Mouse (Mus musculus) liver, embryonic 14.5 days (tissue): ENCODE data around the gene Cpped1. TPM values are rescaled to one million over a fixed set of nuclear protein-coding genes. Genes with fewer than 3 reads are reported as not detected.

ENCODE experiments used
- ATAC-seq: fragments of 200-750 bp; cut with Nextera tagmentation; 2 replicates; pipeline ENCODE4 v1.8.0; 2017; ENCODE audit warnings: moderate number of reproducible peaks, mild to moderate bottlenecking, moderate library complexity; ENCODE audit not compliant: insufficient read depth
- DNase-seq, 3 experiments: peaks; one replicate each; pipeline ENCODE4 v3.0.0-alpha.2; 2012 to 2013; ENCODE audit warnings: low read depth in 3 of 3, low spot score in 3 of 3
- H3K27ac ChIP-seq: fragments of 300-500 bp; sonication (generic); 2 replicates; pipeline ENCODE4 v1.5.1; 2014; ENCODE audit warnings: moderate library complexity, mild to moderate bottlenecking, control low read depth, inconsistent platforms
- H3K27me3 ChIP-seq: fragments of 300-500 bp; sonication (generic); 2 replicates; pipeline ENCODE4 v1.6.1; 2014; ENCODE audit warnings: mild to moderate bottlenecking, low read length, moderate library complexity; ENCODE audit not compliant: control insufficient read depth, insufficient read depth
- H3K36me3 ChIP-seq: fragments of 300-500 bp; sonication (generic); replicated peaks from 2 replicates; pipeline ENCODE4 v1.6.1; 2014; ENCODE audit warnings: low read depth; ENCODE audit not compliant: control insufficient read depth, insufficient read depth
- H3K4me1 ChIP-seq, 2 experiments: fragments of 200-500 bp in 1 of 2; fragments of 300-500 bp in 1 of 2; sonication (generic) in 1 of 2; replicated peaks; 2 replicates each; pipeline ENCODE4 v1.6.1; 2012 to 2014; ENCODE audit warnings: antibody characterized with exemption in 1 of 2, inconsistent platforms in 1 of 2, low read length in 1 of 2; ENCODE audit not compliant: control insufficient read depth in 2 of 2, insufficient read depth in 2 of 2
- H3K4me2 ChIP-seq: fragments of 300-500 bp; sonication (generic); 2 replicates; pipeline ENCODE4 v1.6.1; 2014; ENCODE audit warnings: low read depth, mild to moderate bottlenecking, control low read depth, moderate library complexity
- H3K4me3 ChIP-seq, 2 experiments: fragments of 200-500 bp in 1 of 2; fragments of 300-500 bp in 1 of 2; sonication (generic) in 1 of 2; 2 replicates each; pipeline ENCODE4 v1.5.1; 2012 to 2014; ENCODE audit warnings: low read depth in 2 of 2, low read length in 2 of 2, mild to moderate bottlenecking in 2 of 2, control low read depth in 1 of 2, inconsistent platforms in 1 of 2, moderate library complexity in 1 of 2; ENCODE audit not compliant: insufficient read depth in 1 of 2
- H3K9ac ChIP-seq: fragments of 300-500 bp; sonication (generic); replicated peaks from 2 replicates; pipeline ENCODE4 v1.6.1; 2014; ENCODE audit warnings: mild to moderate bottlenecking, control low read depth, moderate library complexity
- H3K9me3 ChIP-seq: fragments of 300-500 bp; sonication (generic); 2 replicates; pipeline ENCODE4 v1.6.1; 2016; ENCODE audit warnings: low read length, mixed read lengths; ENCODE audit not compliant: control insufficient read depth
- CTCF ChIP-seq: IDR thresholded peaks from 2 replicates; pipeline ENCODE4 v1.5.1; 2016; ENCODE audit warnings: antibody characterized with exemption, low read depth, control low read depth
- EP300 ChIP-seq: IDR thresholded peaks from 2 replicates; pipeline ENCODE4 v1.6.1; 2016; ENCODE audit warnings: antibody characterized with exemption, low read depth
- WGBS: fragments of 180-500 bp; shearing (Covaris S2); extraction: QIAGEN DNeasy Blood & Tissue Kit; methylation state at CpG from one replicate; pipeline ENCODE4 v1.1.7; 2014; ENCODE audit not compliant: insufficient replicate concordance; 5-methylcytosine and 5-hydroxymethylcytosine counted together
- polyA plus RNA-seq, 2 experiments: library from polyadenylated mRNA; depleted of rRNA in 1 of 2; stranded (reverse) in 1 of 2; unstranded in 1 of 2; fragments of >200 nt; fragmentation: Nextera tagmentation in 1 of 2; extraction: Ambion mirVana in 1 of 2; gene quantifications; 2 replicates each; pipeline versions ENCODE4 v1.2.1 to v1.2.3; 2012 to 2014

Cpped1 gene
- polyA plus RNA-seq, 2 experiments = 6.1 to 13.0 TPM

DNA sequence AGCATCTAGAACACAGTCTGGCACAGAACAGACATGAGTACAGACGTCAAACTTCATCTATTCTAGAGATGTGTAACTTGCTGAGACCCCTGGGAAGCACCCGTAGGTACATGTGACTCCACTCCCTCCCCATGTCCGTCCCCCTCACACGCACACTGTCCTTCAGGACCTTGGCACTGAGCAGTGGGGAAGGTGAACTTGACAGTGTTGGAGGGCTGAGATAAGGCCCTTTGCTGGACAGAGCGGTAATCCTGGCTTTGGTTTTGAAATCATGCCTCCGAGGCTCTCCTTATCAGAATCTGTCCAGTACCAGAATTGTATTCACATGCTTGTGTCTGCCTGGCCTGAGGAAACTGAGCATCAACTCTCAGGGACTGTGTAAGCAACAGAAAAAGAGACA lies 28.8 kb downstream of the Cpped1 start:
- Histone ChIP-seq H3K36me3 (no peaks in the 10 kb centered on the region; the same call in 1 of the 2 replicates), H3K4me3 (no peak overlapping the region), H3K27ac (no peak overlapping the region), H3K4me1 (no peaks in the 10 kb centered on the region), H3K9ac (no peak overlapping the region), H3K4me2 (no peak overlapping the region), H3K9me3 (no peaks in the 10 kb centered on the region), H3K27me3 (no peaks in the 10 kb centered on the region)
- 54% methylated on average over 6 of the region's 6 CpGs for WGBS
- DNase-seq (no peak), ATAC-seq (no peak)
- TF ChIP-seq EP300 = no peak
- no peak for TF ChIP-seq CTCF

GRCm38 (mm10) chr16:11879196-11879595 lies 30.0 kb downstream of the Cpped1 start:
- TF ChIP-seq EP300 = no peak
- no peak for TF ChIP-seq CTCF
- Histone ChIP-seq H3K4me1 (no peaks in the 10 kb centered on the region), H3K27ac (no peak overlapping the region), H3K27me3 (no peaks in the 10 kb centered on the region), H3K9me3 (no peaks in the 10 kb centered on the region), H3K36me3 (no peaks in the 10 kb centered on the region; the same call in 1 of the 2 replicates), H3K4me3 (no peak overlapping the region), H3K9ac (no peak overlapping the region), H3K4me2 (no peak overlapping the region)
- ATAC-seq (no peak), DNase-seq (no peak)
- 72% methylated on average over 6 of the region's 6 CpGs for WGBS

GRCm38 (mm10) chr16:11875227-11875626 lies 34.0 kb downstream of the Cpped1 start:
- no peaks in the 10 kb centered on the region; the same call in 1 of the 2 replicates for H3K36me3 ChIP-seq
- H3K4me3 ChIP-seq = no peak overlapping the region
- no peak overlapping the region for H3K9ac ChIP-seq
- no peaks in the 10 kb centered on the region for H3K27me3 ChIP-seq
- H3K4me2 ChIP-seq = no peak overlapping the region
- TF ChIP-seq CTCF (no peak), EP300 (no peak)
- no peak overlapping the region for H3K27ac ChIP-seq
- 79% methylated on average over 5 of the region's 5 CpGs for WGBS
- no peak for ATAC-seq
- H3K4me1 ChIP-seq = no peaks in the 10 kb centered on the region
- no peaks in the 10 kb centered on the region for H3K9me3 ChIP-seq
- DNase-seq = no peak

DNA sequence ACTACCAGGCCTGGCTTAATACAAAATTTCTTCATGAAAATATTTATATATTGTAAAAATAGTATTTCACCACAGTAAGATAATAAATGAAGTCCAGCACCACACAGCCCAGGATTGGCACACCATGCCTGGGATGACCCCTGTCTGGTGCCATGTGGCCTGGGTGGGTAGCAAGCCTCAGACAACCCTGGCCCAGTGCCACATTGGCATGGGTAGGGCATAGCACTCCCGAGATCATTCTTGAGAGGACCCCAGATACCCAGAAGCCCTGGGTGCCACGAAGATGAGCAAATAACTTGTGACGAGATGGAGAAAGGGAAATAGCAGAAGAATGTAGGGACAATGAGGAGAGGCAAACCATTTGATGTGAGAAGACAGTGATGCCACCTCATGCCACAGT lies 36.0 kb downstream of the Cpped1 start:
- no peak overlapping the region for H3K4me2 ChIP-seq
- no peaks in the 10 kb centered on the region for H3K9me3 ChIP-seq
- TF ChIP-seq CTCF (no peak), EP300 (no peak)
- no peak for ATAC-seq
- DNase-seq = no peak
- H3K27me3 ChIP-seq = no peaks in the 10 kb centered on the region
- no peaks in the 10 kb centered on the region for H3K4me1 ChIP-seq
- no peaks in the 10 kb centered on the region; the same call in 1 of the 2 replicates for H3K36me3 ChIP-seq
- no peak overlapping the region for H3K4me3 ChIP-seq
- 68% methylated on average over 3 of the region's 3 CpGs for WGBS
- no peak overlapping the region for H3K9ac ChIP-seq
- no peak overlapping the region for H3K27ac ChIP-seq

GRCm38 (mm10) chr16:11868486-11868885 lies 40.8 kb downstream of the Cpped1 start:
- H3K9me3 ChIP-seq = no peaks in the 10 kb centered on the region
- no peak for TF ChIP-seq EP300
- no peak for TF ChIP-seq CTCF
- no peak overlapping the region for H3K4me2 ChIP-seq
- H3K36me3 ChIP-seq = no peaks in the 10 kb centered on the region
- no peak overlapping the region for H3K4me3 ChIP-seq
- H3K27me3 ChIP-seq = no peaks in the 10 kb centered on the region
- H3K27ac ChIP-seq = no peak overlapping the region
- H3K9ac ChIP-seq = no peak overlapping the region
- H3K4me1 ChIP-seq = no peaks in the 10 kb centered on the region
- no peak for DNase-seq
- no peak for ATAC-seq
- 57% methylated on average over 3 of the region's 3 CpGs for WGBS
